Mouse (Mus musculus) adrenal gland, adult 8-10 months (tissue): ENCODE results near the gene Fam78b. TPM values are rescaled to one million over a fixed set of nuclear protein-coding genes. Genes with fewer than 3 reads are reported as not detected.

Experiments
- DNase-seq: peaks from one replicate; pipeline ENCODE4 v3.0.0; 2022
- total RNA-seq, 4 experiments: library from RNA; stranded (reverse); gene quantifications; 2 replicates each; pipeline ENCODE4 v1.2.4; 2022

Fam78b gene
- total RNA-seq, 4 experiments from 2014 or later, result 3.9 to 8.4 (median 4.4) TPM

DNA sequence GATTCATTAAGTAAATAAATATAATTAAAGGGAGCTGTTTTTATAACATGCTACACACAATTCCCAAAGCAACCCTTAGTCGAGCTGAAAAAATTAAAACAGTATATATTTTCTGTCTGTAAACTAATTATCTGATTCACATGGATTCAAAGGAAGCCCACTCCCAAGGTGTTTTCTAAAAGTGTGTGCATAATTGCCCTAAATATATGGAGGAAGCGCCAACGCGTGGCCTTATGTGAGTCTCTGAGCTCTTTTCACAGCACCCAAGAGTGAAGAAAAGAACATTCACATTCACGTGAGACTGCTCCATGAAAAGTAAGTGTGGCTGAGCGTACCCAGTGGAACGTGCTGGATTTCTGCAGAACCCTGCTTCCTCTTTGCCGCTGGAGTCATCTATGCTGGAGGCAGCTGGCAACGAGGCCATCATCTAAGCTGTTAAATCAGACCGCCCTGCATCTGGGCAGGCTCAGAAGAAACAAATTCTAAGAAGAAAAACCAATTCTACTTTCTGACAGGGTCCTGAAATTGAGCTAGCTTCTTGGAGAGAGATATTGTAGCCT, 93.5 kb downstream of the Fam78b start:
- no peak for DNase-seq

DNA sequence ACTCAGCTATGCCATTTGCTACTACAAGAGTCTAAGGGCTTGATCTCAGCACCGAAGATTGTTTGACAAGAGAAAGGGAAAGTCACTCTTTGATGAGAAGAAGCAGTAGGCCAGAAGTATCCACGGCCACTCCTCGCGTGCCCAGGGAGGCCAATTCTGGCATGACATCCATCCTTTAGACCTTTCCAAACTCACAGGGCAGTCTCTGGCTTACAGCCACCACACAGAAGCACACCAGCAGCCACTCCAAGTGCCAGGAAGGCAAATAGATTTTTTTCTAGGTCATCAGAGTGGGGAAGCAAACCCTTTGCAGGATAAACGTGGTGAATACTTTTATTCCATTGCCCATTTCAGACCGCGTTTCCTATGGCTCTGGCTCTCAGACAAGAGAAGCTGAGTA, 97.5 kb downstream of the Fam78b start:
- DNase-seq, result no peak

DNA sequence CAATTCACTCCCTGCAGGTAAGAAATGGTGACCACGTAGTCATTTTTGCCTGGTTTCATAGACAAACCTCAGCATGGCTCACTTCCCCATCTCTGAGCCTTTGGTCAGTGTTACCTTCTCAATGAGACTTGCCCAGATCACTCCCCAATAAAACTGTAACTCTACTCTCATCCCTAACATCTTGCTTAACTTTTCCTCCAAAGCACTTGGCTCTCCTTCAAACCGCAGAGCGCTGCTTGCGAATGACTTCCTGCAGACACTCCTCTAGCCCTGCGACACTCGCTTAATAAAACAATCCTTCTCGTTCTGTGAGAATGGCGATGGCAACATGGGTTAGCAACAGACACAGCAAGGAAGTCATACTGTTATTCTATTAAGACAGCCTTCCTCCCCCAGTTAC, 100.8 kb downstream of the Fam78b start:
- no peak for DNase-seq

DNA sequence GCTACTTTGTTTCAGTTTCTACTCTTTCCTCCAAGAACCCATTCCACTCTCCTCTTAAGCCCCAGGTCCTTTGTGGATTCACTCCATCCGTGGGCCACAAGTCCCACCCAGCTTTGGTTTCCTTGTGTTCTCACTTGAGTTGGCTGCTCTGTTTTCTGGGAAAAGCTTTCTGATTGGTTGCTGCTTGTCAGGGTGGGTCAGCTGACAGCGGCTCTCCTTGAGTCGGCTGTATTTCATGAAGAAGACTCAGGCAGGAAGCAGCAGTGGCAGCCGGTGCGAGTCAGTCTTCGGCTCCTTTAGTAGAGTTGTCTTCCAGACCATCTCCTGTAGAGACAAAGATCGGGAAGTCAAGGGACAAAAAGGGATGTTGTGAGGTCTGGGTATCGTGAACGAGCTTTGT, 101.3 kb downstream of the Fam78b start:
- DNase-seq, result no peak

DNA sequence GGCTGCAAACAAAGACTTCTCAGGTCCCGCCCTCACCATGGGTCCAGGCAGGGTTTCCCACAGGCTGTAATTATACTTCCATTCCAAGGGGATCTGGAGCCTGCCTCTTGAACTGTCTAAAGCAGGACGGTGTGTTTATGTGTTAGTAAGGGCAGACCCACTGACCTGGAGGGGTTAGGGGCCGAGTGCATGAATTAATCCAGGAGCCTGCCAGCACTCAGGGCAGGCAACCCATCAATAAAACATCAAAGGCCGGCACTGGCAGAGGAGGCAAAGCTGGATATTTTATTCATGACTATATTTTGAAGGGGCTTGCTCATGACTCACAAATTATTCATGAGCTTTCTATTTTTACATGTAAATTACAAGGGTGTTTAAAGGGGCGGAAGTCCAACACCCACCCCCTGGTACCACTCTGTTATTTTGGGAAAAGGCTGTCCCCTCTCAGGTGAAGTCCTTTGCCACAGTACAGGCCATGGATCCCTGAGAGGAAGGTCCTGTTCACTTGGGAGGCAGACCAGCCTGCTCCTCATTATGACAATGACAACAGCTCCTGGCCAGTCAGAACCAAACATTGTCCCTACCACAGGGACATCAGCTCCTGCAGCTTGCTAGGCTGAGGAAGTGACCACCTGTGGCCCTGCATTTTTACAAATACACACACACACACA, 103.9 kb downstream of the Fam78b start:
- no peak for DNase-seq

GRCm38 (mm10) chr1:167105916-167106315, 104.7 kb downstream of the Fam78b start:
- no peak for DNase-seq

DNA sequence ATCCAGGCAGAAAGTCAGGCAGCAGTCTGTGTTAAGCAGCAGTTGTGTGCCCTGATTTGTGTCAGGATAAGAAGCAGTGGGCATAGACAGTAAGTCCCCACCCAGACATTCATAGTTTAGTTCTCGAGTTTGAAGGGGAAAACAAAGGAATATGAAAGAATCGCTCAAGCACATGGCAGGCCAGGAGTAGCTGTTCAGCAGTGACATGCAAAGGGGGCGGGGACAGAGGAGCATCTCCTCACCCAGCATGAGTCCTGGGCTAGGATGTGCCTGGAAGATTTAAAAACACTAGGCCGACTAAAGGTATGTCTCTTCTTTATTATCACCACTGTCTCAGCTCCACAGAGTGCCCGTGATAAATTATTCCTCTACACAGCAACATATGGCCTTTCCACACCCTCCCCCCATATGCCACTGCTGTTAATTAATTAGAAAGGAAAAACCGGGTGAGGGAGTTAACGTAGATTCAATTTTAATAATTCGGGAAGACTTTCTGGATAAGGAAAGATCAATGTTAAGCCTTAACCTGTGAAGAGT, 107.8 kb downstream of the Fam78b start:
- DNase-seq, result no peak

DNA sequence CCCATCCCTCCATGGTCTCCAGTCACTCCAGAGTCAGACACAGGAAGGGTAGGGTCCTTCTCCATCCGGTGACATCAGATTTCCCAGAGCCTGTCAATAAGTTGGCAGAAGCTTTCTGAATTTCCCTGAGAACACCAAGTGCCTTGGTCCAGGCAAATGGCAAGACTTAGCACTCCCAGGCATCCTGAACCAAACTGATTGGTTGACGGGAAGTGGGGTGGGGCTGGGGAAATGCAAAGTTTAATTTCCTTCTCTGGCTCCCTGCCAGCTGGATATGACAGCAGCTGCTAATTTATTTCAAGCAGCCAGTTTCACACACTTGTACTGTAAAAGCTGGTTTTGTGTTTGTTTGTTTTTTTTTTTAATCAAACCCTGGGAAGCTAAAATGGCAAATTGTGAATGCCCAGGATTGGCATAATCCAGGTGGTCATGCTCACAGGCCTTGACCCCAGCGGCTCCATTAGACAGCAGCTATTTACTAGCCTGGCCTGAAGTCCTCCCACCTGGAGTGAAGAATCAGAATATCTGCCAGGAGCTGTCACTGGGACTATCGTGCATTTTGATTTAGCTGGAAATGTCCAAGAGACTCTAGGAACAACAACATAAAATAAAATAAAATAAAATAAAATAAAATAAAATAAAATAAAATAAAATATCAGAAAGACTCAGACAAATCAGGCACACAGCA, 113.3 kb downstream of the Fam78b start:
- no peak for DNase-seq

DNA sequence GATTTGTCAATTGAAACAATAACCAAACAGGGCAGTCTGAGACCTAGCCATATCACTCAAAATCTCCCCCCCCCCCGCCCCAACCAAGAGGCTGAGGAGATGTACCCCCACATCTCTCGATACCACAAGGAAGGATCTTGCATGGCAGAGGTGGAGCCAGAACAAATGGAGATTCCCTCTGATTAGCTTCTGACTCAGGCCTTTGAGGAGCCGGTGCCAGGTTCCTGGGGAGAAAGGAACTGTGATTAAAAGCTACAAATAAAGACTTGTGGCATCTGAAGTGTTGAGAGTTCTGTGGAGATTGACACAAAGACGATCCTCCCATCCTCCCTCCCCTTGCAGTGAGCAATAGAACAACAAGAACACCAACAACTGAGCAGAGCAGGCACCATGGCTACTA, 113.9 kb downstream of the Fam78b start:
- DNase-seq, result no peak

GRCm38 (mm10) chr1:167116733-167117132, 115.5 kb downstream of the Fam78b start:
- DNase-seq, result no peak

DNA sequence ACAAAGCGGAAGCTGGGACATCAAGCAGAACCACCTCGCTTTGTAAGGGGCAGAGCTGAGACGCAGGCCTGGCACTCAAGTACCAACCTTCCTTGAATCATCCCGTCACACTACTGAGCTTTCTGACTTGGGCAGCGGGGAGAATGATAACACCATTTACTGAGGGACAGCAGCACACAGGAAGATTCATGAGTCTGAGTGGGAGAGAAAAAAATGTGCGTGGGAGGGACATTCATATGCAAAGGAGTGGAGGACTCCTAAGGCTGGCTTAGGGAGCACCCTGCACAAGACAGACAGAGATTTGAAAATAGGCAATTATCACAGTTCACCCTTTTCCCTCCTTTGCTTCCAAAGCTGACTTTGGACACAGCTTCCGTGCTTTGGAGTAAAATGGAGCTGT, 117.8 kb downstream of the Fam78b start:
- DNase-seq, result no peak

GRCm38 (mm10) chr1:167119439-167119838, 118.2 kb downstream of the Fam78b start:
- no peak for DNase-seq

DNA sequence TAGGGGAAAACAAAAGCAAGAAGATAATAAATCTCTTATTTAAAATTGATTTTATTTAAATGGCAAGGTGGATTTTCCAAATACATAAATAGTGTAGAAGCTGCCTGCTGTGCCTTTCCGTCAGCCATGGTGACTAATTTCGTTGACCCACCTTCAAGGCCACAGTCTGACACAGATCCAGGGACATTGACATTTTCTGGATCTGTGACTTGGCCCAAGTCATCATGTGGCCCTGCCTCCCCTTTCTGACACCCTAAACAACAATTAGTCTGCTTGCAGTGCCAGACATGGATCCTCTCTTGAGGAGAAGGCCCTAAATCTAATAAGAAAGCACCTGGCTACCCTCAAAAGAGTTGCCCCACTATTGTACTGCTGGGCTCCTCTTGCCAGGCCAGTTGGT, 121.2 kb downstream of the Fam78b start:
- DNase-seq, result peak; percentile 59

DNA sequence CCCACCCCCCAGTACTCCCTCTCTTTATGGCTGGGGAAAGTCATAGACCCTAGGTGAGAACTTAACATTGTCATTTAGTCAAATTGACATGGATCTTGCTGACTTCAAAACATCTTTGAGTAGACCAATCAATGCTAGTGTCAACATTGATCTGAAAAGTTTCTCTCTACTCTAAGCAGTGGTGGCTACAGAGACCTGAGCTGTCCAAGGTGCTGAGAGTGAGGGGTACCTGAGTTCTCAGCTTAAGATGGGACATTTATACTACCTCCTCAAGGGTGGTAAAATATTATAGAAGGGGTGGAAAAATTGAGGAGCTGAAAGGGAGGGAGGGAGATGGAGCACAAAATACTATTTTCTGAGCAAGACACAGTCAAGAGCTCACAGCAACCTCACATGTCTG, 122.3 kb downstream of the Fam78b start:
- DNase-seq, result no peak

GRCm38 (mm10) chr1:167125870-167126269, 124.7 kb downstream of the Fam78b start:
- no peak for DNase-seq

GRCm38 (mm10) chr1:167126292-167126691, 125.1 kb downstream of the Fam78b start:
- DNase-seq, result no peak

GRCm38 (mm10) chr1:167135748-167136147, 134.5 kb downstream of the Fam78b start:
- no peak for DNase-seq
